Mouse (Mus musculus): ENCODE data around the gene Afap1l2.

Gene Afap1l2

DNA sequence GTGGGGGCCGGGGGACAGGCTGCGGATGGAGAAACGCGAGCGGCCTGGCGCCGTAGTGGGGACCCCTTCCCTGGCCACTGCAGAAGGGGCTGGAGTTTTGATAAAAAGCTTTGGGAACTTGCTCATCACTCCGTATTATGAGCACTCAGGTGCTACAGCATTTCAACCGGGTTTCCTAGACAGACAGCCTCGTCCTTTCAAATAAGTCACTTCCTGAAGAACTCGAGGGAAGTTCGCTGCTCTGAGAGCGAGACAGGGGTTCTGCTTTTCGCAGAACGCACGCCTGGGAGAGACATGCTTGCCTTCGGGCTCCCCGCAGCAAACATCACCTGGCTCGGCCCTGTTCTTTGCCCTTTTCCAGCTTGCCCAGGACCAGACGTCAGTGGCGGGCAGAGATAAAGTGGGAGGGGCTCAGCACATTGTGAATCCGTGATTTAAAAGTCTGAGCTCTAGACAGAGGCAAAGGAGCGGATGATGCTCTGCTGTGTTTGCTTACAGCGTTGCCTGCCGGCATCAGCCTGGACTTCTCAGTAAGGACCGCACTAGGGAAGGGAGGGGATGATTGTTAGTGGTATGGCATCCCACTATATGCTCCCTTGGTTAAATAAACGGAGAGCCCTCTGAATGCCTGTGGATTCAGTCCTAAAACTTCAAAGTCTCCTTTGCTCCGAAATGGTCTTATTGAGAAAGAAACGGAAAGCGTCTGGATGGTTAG is 133.3 kb downstream of the Afap1l2 start:
- DNase-seq = peak in 1 of 2 experiments; percentile 12

DNA sequence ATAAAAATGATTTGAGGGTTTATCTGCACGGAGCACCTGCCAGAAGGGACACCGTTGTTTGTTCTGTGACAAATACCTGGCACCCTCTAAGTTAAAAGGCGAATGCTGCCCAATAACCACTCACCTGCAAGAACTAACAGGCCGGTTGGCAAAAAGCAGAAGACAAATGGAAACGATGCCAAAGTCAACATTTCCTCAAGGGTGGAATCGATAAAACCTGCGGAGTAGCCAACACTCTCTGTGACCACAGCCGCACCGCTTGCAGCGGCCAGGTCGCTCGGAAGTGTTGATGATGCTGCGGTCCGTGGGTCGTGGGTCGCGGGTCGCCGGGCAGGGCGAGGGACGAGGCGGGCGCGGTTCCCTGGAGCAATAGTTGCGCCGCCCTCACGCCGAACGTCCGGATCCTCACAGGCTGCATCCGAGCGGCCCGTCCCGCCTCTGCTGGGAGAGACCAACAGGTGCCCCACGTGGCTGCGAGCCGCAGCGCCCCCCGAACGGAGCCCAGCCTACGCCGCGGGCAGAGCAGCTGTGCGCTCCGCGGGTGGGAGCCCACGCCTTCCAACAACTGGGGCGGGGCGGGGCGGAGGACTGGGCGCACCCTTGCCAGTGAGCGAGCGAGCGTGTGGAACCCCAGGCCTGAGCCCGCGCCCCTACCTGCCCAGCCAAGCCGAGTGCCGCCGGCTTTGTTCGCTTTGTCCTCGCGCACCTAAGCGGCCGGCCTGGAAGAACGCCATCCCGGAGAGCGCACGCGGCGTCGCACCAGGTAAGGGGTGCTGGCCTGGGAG is 134.0 kb downstream of the Afap1l2 start, which contains the start of gene Vwa2:
Vwa2 (plus strand) TSS at position 434 of the 785 bp plus-strand sequence.
- DNase-seq = peak; percentile 25 to 35

GRCm38 (mm10) chr19:56867701-56868100 is 140.3 kb downstream of the Afap1l2 start:
- DNase-seq = no peak
